Mouse (Mus musculus) forebrain, embryonic 14.5 days (tissue): ENCODE measurements around the gene Dnase1. TPM values are rescaled to one million over a fixed set of nuclear protein-coding genes. Genes with fewer than 3 reads are reported as not detected.
"Not testable (repeated sequence)": the region's sequence is repeated elsewhere in the genome, so short reads cannot be mapped to it uniquely, and the experiment has no call there.

Source experiments
- ATAC-seq: fragments of 200-750 bp; cut with Nextera tagmentation; 2 replicates; pipeline ENCODE4 v1.8.0; 2017; ENCODE audit warnings: mild to moderate bottlenecking, moderate library complexity
- DNase-seq: peaks from one replicate; pipeline ENCODE4 v3.0.0-alpha.2; 2015; ENCODE audit warnings: low spot score
- H3K27ac ChIP-seq: fragments of 300-500 bp; sonication (generic); 2 replicates; pipeline ENCODE4 v1.5.1; 2014; ENCODE audit warnings: low read depth, mild to moderate bottlenecking, control low read depth, low read length, moderate library complexity
- H3K27me3 ChIP-seq: fragments of 300-500 bp; sonication (generic); replicated peaks from 2 replicates; pipeline ENCODE4 v1.6.1; 2014; ENCODE audit warnings: low read length, control low read depth, mixed read lengths; ENCODE audit not compliant: control insufficient read depth, insufficient read depth
- H3K36me3 ChIP-seq: fragments of 300-500 bp; sonication (generic); 2 replicates; pipeline ENCODE4 v1.6.1; 2014; ENCODE audit warnings: low read length, control low read depth; ENCODE audit not compliant: control insufficient read depth, insufficient read depth
- H3K4me1 ChIP-seq: fragments of 300-500 bp; sonication (generic); 2 replicates; pipeline ENCODE4 v1.6.1; 2014; ENCODE audit warnings: antibody characterized with exemption, low read length, control low read depth; ENCODE audit not compliant: control insufficient read depth, insufficient read depth
- H3K4me2 ChIP-seq: fragments of 300-500 bp; sonication (generic); 2 replicates; pipeline ENCODE4 v1.6.1; 2014; ENCODE audit warnings: mild to moderate bottlenecking, control low read depth, low read length
- H3K4me3 ChIP-seq: fragments of 300-500 bp; sonication (generic); 2 replicates; pipeline ENCODE4 v1.5.1; 2014; ENCODE audit warnings: low read depth, low read length, control low read depth
- H3K9ac ChIP-seq: fragments of 300-500 bp; sonication (generic); 2 replicates; pipeline ENCODE4 v1.6.1; 2014; ENCODE audit warnings: mild to moderate bottlenecking, low read length, control low read depth, moderate library complexity
- H3K9me3 ChIP-seq: fragments of 300-500 bp; sonication (generic); replicated peaks from 2 replicates; pipeline ENCODE4 v1.6.1; 2016; ENCODE audit warnings: low read length, control low read depth, mixed read lengths; ENCODE audit not compliant: control insufficient read depth
- WGBS: fragments of 180-500 bp; shearing (Covaris S2); extraction: QIAGEN DNeasy Blood & Tissue Kit; methylation state at CpG from one replicate; pipeline ENCODE4 v1.1.7; 2014; 5-methylcytosine and 5-hydroxymethylcytosine counted together
- polyA plus RNA-seq: library from polyadenylated mRNA; unstranded; fragments of >200 nt; fragmentation: Nextera tagmentation; extraction: Ambion mirVana; gene quantifications from 2 replicates; pipeline ENCODE4 v1.2.1, GENCODE M21; 2014

Gene Dnase1
- 3.3 and 4.8 TPM in 2 replicates for polyA plus RNA-seq

- DNase-seq = no peak
- Histone ChIP-seq H3K36me3 (peaks cover 47% of the 10 kb centered on the region), H3K9ac (no peak within 1 kb of the TSS), H3K4me3 (no peak within 1 kb of the TSS), H3K27me3 (no peaks in the 10 kb centered on the region), H3K27ac (no peak within 1 kb of the TSS), H3K4me2 (no peak within 1 kb of the TSS), H3K9me3 (no peaks in the 10 kb centered on the region), H3K4me1 (no peaks in the 10 kb centered on the region)
- WGBS = 90% methylated on average over 5 of the region's 5 CpGs
- ATAC-seq = no peak
Observed at GRCm38 (mm10) chr16:4036807-4037206, at the start of gene Dnase1. TSS of gene Dnase1 (plus strand) at chr16:4036942.

GRCm38 (mm10) chr16:3988410-3988809 is 48.3 kb upstream of the Dnase1 start:
- H3K27me3 ChIP-seq = no peaks in the 10 kb centered on the region
- no peaks in the 10 kb centered on the region for H3K4me1 ChIP-seq
- H3K4me3 ChIP-seq = no peak overlapping the region
- H3K9ac ChIP-seq = no peak overlapping the region
- H3K36me3 ChIP-seq = peaks cover 97% of the 10 kb centered on the region
- DNase-seq (no peak), ATAC-seq (no peak)
- H3K27ac ChIP-seq = no peak overlapping the region
- no peak overlapping the region for H3K4me2 ChIP-seq
- 93% methylated on average over 4 of the region's 4 CpGs for WGBS
- no peaks in the 10 kb centered on the region for H3K9me3 ChIP-seq

- H3K27me3 ChIP-seq = no peaks in the 10 kb centered on the region
- no peaks in the 10 kb centered on the region for H3K9me3 ChIP-seq
- peak within 1 kb of the TSS; percentile 79 for H3K4me3 ChIP-seq
- DNase-seq (peak; percentile 99), ATAC-seq (peak; percentile 98)
- H3K9ac ChIP-seq = peak within 1 kb of the TSS; percentile 76
- H3K4me1 ChIP-seq = peaks cover 13% of the 10 kb centered on the region
- H3K36me3 ChIP-seq = peaks cover 30% of the 10 kb centered on the region
- under 1% methylated on average over 58 of the region's 58 CpGs for WGBS
- H3K27ac ChIP-seq = peak within 1 kb of the TSS; percentile 86
- peak within 1 kb of the TSS; percentile 75 for H3K4me2 ChIP-seq
Observed at GRCm38 (mm10) chr16:4003489-4004398, 33.0 kb upstream of the Dnase1 start, which contains the start of gene Slx4. TSS of gene Slx4 (minus strand) at chr16:4003770.

- Histone ChIP-seq H3K4me1 (no peaks in the 10 kb centered on the region), H3K9me3 (no peaks in the 10 kb centered on the region), H3K27ac (no peak overlapping the region), H3K27me3 (no peaks in the 10 kb centered on the region), H3K9ac (no peak overlapping the region), H3K36me3 (no peaks in the 10 kb centered on the region), H3K4me2 (no peak overlapping the region), H3K4me3 (no peak overlapping the region)
- WGBS = 81% methylated on average over 4 of the region's 4 CpGs
- ATAC-seq = no peak
- no peak for DNase-seq
Observed at GRCm38 (mm10) chr16:4012882-4013570, 23.7 kb upstream of the Dnase1 start.

- Histone ChIP-seq H3K27me3 (no peaks in the 10 kb centered on the region), H3K27ac (no peak overlapping the region), H3K4me2 (no peak overlapping the region), H3K9ac (no peak overlapping the region), H3K36me3 (no peaks in the 10 kb centered on the region), H3K4me3 (no peak overlapping the region), H3K4me1 (no peaks in the 10 kb centered on the region), H3K9me3 (no peaks in the 10 kb centered on the region)
- ATAC-seq (no peak), DNase-seq (no peak)
- WGBS = 84% methylated on average over 5 of the region's 5 CpGs
Observed at GRCm38 (mm10) chr16:4014040-4014668, 22.6 kb upstream of the Dnase1 start.

GRCm38 (mm10) chr16:4016786-4017185 is 20.0 kb upstream of the Dnase1 start:
- not testable (repeated sequence) for H3K4me2 ChIP-seq, H3K4me3 ChIP-seq, H3K9me3 ChIP-seq, ATAC-seq, H3K27me3 ChIP-seq, H3K4me1 ChIP-seq, H3K36me3 ChIP-seq, DNase-seq, H3K27ac ChIP-seq, H3K9ac ChIP-seq
- 86% methylated on average over 17 of the region's 17 CpGs for WGBS

GRCm38 (mm10) chr16:4017466-4017865 is 19.3 kb upstream of the Dnase1 start:
- 77% methylated on average over 6 of the region's 6 CpGs for WGBS
- not testable (repeated sequence) for H3K4me2 ChIP-seq, H3K9ac ChIP-seq, H3K27ac ChIP-seq, H3K4me1 ChIP-seq, DNase-seq, H3K27me3 ChIP-seq, ATAC-seq, H3K4me3 ChIP-seq, H3K36me3 ChIP-seq, H3K9me3 ChIP-seq

- Histone ChIP-seq H3K9me3 (no peaks in the 10 kb centered on the region), H3K27me3 (no peaks in the 10 kb centered on the region), H3K4me3 (no peak overlapping the region), H3K27ac (no peak overlapping the region), H3K9ac (no peak overlapping the region), H3K36me3 (no peaks in the 10 kb centered on the region), H3K4me1 (no peaks in the 10 kb centered on the region), H3K4me2 (no peak overlapping the region)
- 86% methylated on average over 1 of the region's 1 CpGs for WGBS
- no peak for DNase-seq
- ATAC-seq = no peak
Observed at GRCm38 (mm10) chr16:4021241-4021640, 15.5 kb upstream of the Dnase1 start.
